Mouse (Mus musculus) heart, embryonic 15.5 days (tissue): Measurements from ENCODE around the gene Wdr91. TPM values are rescaled to one million over a fixed set of nuclear protein-coding genes. Genes with fewer than 3 reads are reported as not detected.

Experiments
- ATAC-seq: fragments of 200-750 bp; cut with Nextera tagmentation; replicated peaks from 2 replicates; pipeline ENCODE4 v1.8.0; 2017; ENCODE audit warnings: low read depth, moderate TSS enrichment; ENCODE audit not compliant: insufficient number of reproducible peaks, insufficient read depth, low FRiP score
- H3K27ac ChIP-seq: fragments of 300-500 bp; sonication (generic); 2 replicates; pipeline ENCODE4 v1.5.1; 2015; ENCODE audit warnings: mild to moderate bottlenecking, inconsistent platforms
- H3K27me3 ChIP-seq: fragments of 300-500 bp; sonication (generic); 2 replicates; pipeline ENCODE4 v1.6.1; 2015; ENCODE audit warnings: inconsistent platforms
- H3K36me3 ChIP-seq: fragments of 300-500 bp; sonication (generic); 2 replicates; pipeline ENCODE4 v1.6.1; 2015; ENCODE audit warnings: mild to moderate bottlenecking, inconsistent platforms
- H3K4me1 ChIP-seq: fragments of 300-500 bp; sonication (generic); replicated peaks from 2 replicates; pipeline ENCODE4 v1.6.1; 2015; ENCODE audit warnings: inconsistent platforms
- H3K4me2 ChIP-seq: fragments of 300-500 bp; sonication (generic); 2 replicates; pipeline ENCODE4 v1.6.1; 2015; ENCODE audit warnings: inconsistent platforms, mild to moderate bottlenecking, moderate library complexity
- H3K4me3 ChIP-seq: fragments of 300-500 bp; sonication (generic); 2 replicates; pipeline ENCODE4 v1.5.1; 2015; ENCODE audit warnings: mild to moderate bottlenecking, inconsistent platforms
- H3K9ac ChIP-seq: fragments of 300-500 bp; sonication (generic); 2 replicates; pipeline ENCODE4 v1.6.1; 2015; ENCODE audit warnings: mild to moderate bottlenecking, inconsistent platforms
- H3K9me3 ChIP-seq: fragments of 300-500 bp; sonication (generic); replicated peaks from 2 replicates; pipeline ENCODE4 v1.6.1; 2016; ENCODE audit warnings: inconsistent platforms
- WGBS: fragments of 180-500 bp; shearing (Covaris S2); methylation state at CpG from one replicate; pipeline ENCODE4 v1.1.7; 2015; ENCODE audit warnings: mixed read lengths; 5-methylcytosine and 5-hydroxymethylcytosine counted together
- polyA plus RNA-seq: library from polyadenylated mRNA; unstranded; fragments of >200 nt; fragmentation: Nextera tagmentation; extraction: Ambion mirVana; gene quantifications from 2 replicates; pipeline ENCODE4 v1.2.1, GENCODE M21; 2015

Gene Wdr91
- polyA plus RNA-seq, 1 experiment from 2014 or later, result 7.8 TPM

GRCm38 (mm10) chr6:34868507-34869217 lies 42.0 kb downstream of the Wdr91 start:
- H3K36me3 ChIP-seq, result no peaks in the 10 kb centered on the region
- 72% methylated on average over 20 of the region's 20 CpGs for WGBS

DNA sequence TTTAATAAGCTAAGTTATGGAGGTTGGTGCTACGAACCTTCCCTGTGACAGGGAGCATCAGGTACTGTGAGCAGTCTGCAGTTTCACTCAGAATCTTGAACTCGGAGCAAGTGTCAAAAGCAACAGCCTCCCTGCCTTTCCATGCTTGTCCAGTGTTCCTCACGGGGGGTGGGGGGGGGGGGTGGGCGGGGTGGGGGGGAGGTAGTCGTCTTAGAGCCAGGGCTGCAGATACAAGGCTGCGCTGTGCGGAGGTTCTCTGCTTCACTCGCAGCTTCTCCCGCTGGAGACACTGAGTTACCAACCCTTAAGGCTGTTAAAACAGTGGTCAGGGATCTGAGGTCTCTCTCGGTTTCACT lies 42.7 kb downstream of the Wdr91 start:
- Histone ChIP-seq H3K4me1 (peaks cover 45% of the 10 kb centered on the region), H3K27ac (no peak overlapping the region)

More at GRCm38 (mm10) chr6:34868507-34869217, 42.0 kb downstream of the Wdr91 start:
- no peak overlapping the region for H3K9ac ChIP-seq
- no peak for ATAC-seq
- H3K9me3 ChIP-seq, result no peaks in the 10 kb centered on the region
- no peak overlapping the region for H3K4me2 ChIP-seq
- peak overlapping the region; percentile 28; the same call in 1 of the 2 replicates for H3K27ac ChIP-seq
- no peak overlapping the region for H3K4me3 ChIP-seq
- H3K27me3 ChIP-seq, result no peaks in the 10 kb centered on the region
- peaks cover 47% of the 10 kb centered on the region for H3K4me1 ChIP-seq

DNA sequence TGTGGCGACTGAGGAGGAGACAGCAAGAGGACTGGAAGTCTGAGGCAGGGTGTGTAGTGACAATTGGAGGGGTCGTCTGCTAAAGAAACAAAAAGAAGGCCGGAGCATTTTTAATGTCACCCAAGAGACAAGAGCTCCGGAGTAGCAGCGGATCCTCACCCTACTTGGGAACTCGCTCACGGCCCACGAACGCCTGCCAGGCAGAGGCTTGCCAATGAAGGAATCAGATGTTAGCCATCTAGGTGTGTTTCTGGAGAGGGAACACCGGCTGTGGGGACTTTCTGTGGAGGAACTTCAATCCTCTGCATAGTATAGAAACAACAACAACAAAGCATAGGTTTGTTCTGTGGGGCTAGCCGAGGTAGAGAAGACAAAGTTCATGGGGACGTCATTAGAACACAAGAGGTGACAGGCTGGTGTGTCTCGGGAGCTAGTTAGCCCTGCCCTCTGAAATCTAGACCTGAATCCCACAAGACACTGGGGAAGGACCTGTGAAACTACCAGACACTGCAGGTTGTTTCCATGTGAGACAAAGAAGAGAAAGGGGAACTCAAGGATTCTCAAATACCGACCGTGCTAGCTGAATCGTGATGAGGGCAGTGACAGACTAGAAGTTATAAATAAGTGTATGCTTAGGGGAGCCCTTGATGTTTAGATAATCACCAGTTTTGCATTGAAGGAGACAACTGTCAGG lies 43.2 kb downstream of the Wdr91 start:
- no peak for ATAC-seq
- peaks cover 49% of the 10 kb centered on the region for H3K4me1 ChIP-seq

More for the DNA sequence above, 42.7 kb downstream of the Wdr91 start:
- H3K4me2 ChIP-seq, result no peak overlapping the region
- H3K9me3 ChIP-seq, result no peaks in the 10 kb centered on the region
- no peak overlapping the region for H3K9ac ChIP-seq
- no peaks in the 10 kb centered on the region for H3K27me3 ChIP-seq
- no peak overlapping the region for H3K4me3 ChIP-seq
- H3K36me3 ChIP-seq, result no peaks in the 10 kb centered on the region
- no peak for ATAC-seq
- 66% methylated on average over 10 of the region's 10 CpGs for WGBS

DNA sequence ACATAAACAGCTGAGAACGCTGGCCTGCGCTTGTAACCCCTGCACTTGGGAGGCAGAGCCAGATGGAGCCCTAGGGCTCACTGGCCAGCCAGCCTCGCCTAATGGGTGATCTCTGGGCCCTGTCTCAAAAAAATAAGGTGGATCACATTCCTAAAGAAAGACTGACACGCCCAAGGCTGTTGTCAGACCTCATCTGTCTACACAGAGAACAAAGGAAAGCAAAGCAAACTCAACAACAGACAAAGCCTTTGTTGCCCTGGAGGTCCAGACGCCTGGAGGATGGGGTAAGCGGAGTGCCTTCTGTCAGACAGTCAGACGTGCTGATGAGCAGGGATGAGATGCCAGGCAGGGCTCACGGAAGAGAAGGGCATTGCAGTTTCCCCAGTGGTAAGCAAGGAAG lies 43.9 kb downstream of the Wdr91 start:
- no peak for ATAC-seq

More for the DNA sequence above, 43.2 kb downstream of the Wdr91 start:
- H3K9me3 ChIP-seq, result no peaks in the 10 kb centered on the region
- no peak overlapping the region for H3K4me2 ChIP-seq
- no peak overlapping the region for H3K9ac ChIP-seq
- WGBS, result 73% methylated on average over 16 of the region's 16 CpGs
- no peak overlapping the region for H3K4me3 ChIP-seq
- no peaks in the 10 kb centered on the region for H3K36me3 ChIP-seq
- H3K27me3 ChIP-seq, result no peaks in the 10 kb centered on the region
- H3K27ac ChIP-seq, result no peak overlapping the region

GRCm38 (mm10) chr6:34865711-34866593 lies 44.7 kb downstream of the Wdr91 start:
- Histone ChIP-seq H3K9me3 (no peaks in the 10 kb centered on the region), H3K27me3 (no peaks in the 10 kb centered on the region), H3K4me3 (no peak overlapping the region), H3K9ac (no peak overlapping the region), H3K4me1 (peaks cover 48% of the 10 kb centered on the region), H3K36me3 (no peaks in the 10 kb centered on the region), H3K27ac (peak overlapping the region; percentile 80), H3K4me2 (no peak overlapping the region)
- ATAC-seq, result peak; percentile 68; the same call in 1 of the 2 replicates
- WGBS, result 43% methylated on average over 7 of the region's 7 CpGs

More for the DNA sequence above, 43.9 kb downstream of the Wdr91 start:
- Histone ChIP-seq H3K4me2 (no peak overlapping the region), H3K4me3 (no peak overlapping the region), H3K27ac (no peak overlapping the region; the same call in 1 of the 2 replicates), H3K36me3 (no peaks in the 10 kb centered on the region), H3K9me3 (no peaks in the 10 kb centered on the region), H3K27me3 (no peaks in the 10 kb centered on the region), H3K9ac (no peak overlapping the region), H3K4me1 (peaks cover 50% of the 10 kb centered on the region)
- WGBS, result 72% methylated on average over 8 of the region's 8 CpGs

GRCm38 (mm10) chr6:34865213-34865612 lies 45.5 kb downstream of the Wdr91 start:
- Histone ChIP-seq H3K4me3 (no peak overlapping the region), H3K27me3 (no peaks in the 10 kb centered on the region), H3K9me3 (no peaks in the 10 kb centered on the region), H3K4me2 (no peak overlapping the region), H3K36me3 (no peaks in the 10 kb centered on the region), H3K9ac (no peak overlapping the region), H3K4me1 (peaks cover 45% of the 10 kb centered on the region), H3K27ac (peak overlapping the region; percentile 80)
- 43% methylated on average over 5 of the region's 5 CpGs for WGBS
- ATAC-seq, result no peak

DNA sequence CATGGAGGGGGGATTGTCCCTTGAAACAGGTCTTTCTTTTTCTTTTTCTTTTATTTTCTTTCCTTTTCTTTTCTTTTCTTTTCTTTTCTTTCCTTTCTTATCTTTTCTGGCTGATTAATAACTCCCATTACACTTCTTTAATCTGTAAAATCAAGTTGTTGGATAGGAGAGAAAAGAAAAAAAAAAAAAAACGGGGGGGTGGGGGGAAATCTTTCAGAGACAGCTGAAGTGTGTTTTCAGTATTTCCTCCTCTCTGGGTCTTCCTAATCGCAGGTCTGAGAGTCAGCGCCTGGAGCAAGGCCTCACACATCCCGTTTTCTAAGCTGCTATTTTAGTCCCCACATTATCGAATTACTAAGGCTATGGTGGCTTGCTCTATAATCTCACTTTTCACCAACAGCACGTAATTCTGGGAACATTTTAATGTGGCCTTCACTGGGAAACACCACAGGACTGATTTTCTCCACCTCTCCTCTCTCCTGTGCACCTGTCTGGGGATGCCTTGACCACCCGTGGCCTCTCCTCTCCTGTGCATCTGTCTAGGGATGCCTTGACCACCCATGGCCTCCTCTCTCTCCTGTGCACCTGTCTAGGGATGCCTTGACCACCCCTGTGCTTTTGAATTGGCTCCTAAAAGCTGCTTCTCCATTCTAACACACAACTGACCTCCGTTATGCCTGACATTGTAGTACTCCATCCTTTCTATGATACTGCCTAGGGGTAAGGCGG lies 46.7 kb downstream of the Wdr91 start:
- peak overlapping the region; percentile 23; the same call in 1 of the 2 replicates for H3K27ac ChIP-seq

GRCm38 (mm10) chr6:34862791-34863403 lies 47.8 kb downstream of the Wdr91 start, which contains the start of gene Tmem140:
Gene Tmem140, plus strand, starts transcription at chr6:34863146.
- H3K27ac ChIP-seq, result peak within 1 kb of the TSS; percentile 23; the same call in 1 of the 2 replicates
- peak within 1 kb of the TSS; percentile 53 for H3K4me2 ChIP-seq
- no peaks in the 10 kb centered on the region for H3K36me3 ChIP-seq
- no peaks in the 10 kb centered on the region for H3K9me3 ChIP-seq
- H3K4me3 ChIP-seq, result peak within 1 kb of the TSS; percentile 23
- peaks cover 32% of the 10 kb centered on the region for H3K4me1 ChIP-seq
- ATAC-seq, result no peak
- H3K9ac ChIP-seq, result no peak within 1 kb of the TSS
- WGBS, result 22% methylated on average over 11 of the region's 11 CpGs
- H3K27me3 ChIP-seq, result no peaks in the 10 kb centered on the region

More for the DNA sequence above, 46.7 kb downstream of the Wdr91 start:
- Histone ChIP-seq H3K36me3 (no peaks in the 10 kb centered on the region), H3K4me1 (peaks cover 35% of the 10 kb centered on the region), H3K4me3 (no peak overlapping the region), H3K9me3 (no peaks in the 10 kb centered on the region), H3K9ac (no peak overlapping the region), H3K27me3 (no peaks in the 10 kb centered on the region), H3K4me2 (no peak overlapping the region)
- WGBS, result 39% methylated on average over 9 of the region's 9 CpGs
- ATAC-seq, result no peak

DNA sequence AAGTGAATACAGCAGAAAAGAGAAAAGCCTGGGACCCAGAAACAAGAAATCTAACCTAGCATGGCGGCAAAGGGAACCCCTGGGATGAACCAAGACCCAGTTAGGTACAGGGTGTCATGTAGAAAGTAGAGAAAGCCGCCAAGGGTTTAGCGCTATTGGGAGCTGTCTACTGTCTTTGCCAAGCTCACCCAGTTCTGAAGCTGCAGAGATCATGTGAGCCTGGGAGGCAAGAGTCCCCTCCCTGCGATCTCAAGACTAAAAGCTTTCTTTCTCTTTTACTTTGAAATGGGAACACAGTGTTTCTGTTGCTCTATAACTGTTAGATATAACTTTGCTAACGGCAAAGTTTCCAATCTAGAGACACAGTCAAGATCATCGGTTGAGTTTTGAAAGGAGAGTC lies 48.3 kb downstream of the Wdr91 start:
- no peaks in the 10 kb centered on the region for H3K36me3 ChIP-seq
- H3K9ac ChIP-seq, result no peak overlapping the region
- WGBS, result 88% methylated on average over 6 of the region's 6 CpGs
- H3K27ac ChIP-seq, result peak overlapping the region; percentile 14; the same call in 1 of the 2 replicates
- H3K4me3 ChIP-seq, result peak overlapping the region; percentile 23
- H3K4me2 ChIP-seq, result peak overlapping the region; percentile 53
- H3K9me3 ChIP-seq, result no peaks in the 10 kb centered on the region
- ATAC-seq, result no peak
- peaks cover 32% of the 10 kb centered on the region for H3K4me1 ChIP-seq
- no peaks in the 10 kb centered on the region for H3K27me3 ChIP-seq

DNA sequence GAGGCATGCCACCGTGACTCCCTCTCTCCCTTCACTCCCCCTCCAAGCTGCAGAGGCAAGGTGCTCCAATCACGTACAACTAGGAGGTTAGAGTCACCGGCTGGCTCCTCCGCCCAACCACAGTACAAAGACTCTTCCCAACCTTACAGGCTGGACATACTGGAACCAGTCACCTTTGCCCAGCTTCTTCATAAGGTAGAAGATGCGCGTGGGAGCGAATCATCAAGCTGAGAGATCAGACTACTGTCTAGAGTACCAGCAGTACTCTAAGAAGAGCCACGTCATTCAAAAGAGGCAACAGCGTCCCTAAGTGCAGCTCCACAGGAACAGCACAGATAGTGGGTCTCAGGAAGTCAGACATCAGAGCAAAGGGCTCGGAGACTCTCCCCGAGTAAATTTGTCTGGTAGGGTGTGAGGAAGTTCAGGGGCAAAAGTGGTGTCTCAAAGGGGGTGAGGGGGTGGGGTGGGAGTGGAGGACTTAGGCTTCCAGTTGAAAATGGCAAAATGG lies 49.1 kb downstream of the Wdr91 start:
- Histone ChIP-seq H3K4me1 (peaks cover 26% of the 10 kb centered on the region), H3K36me3 (no peaks in the 10 kb centered on the region), H3K27ac (no peak overlapping the region), H3K4me2 (no peak overlapping the region), H3K4me3 (no peak overlapping the region), H3K27me3 (no peaks in the 10 kb centered on the region), H3K9me3 (no peaks in the 10 kb centered on the region), H3K9ac (no peak overlapping the region)
- 85% methylated on average over 11 of the region's 11 CpGs for WGBS
- ATAC-seq, result no peak
